Mouse (Mus musculus) layer of hippocampus, postnatal 14 days (tissue): ENCODE measurements around the gene Rnf227. TPM values are rescaled to one million over a fixed set of nuclear protein-coding genes. Genes with fewer than 3 reads are reported as not detected.
"Not testable (repeated sequence)": the region's sequence is repeated elsewhere in the genome, so short reads cannot be mapped to it uniquely, and the experiment has no call there.

Experiments
- DNase-seq, 2 experiments: peaks; one replicate each; pipeline ENCODE4 v3.0.0; 2021 to 2022; ENCODE audit warnings: low spot score in 2 of 2, mixed read lengths in 1 of 2
- long read RNA-seq, 2 experiments: library from polyadenylated mRNA; stranded (forward); transcript quantifications; one replicate each; pipeline ENCODE4 v2.0.0; 2021
- total RNA-seq, 2 experiments: library from RNA; stranded (reverse); gene quantifications; 2 replicates each; pipeline ENCODE4 v1.2.3; 2021

Rnf227 gene
- total RNA-seq = 10 to 100 TPM; 71.7 to 76.9 TPM
- long read RNA-seq, experiment 1, transcript Rnf227-201 (2 exons, 2,081 nt) = major isoform, 126 of 132 reads
- long read RNA-seq, experiment 1, partial matches to known transcripts = 0 of 132 reads
- long read RNA-seq, experiment 1, other reads (novel, unspliced or antisense) = 5 of 132 reads
- long read RNA-seq, experiment 2, transcript Rnf227-201 (2 exons, 2,081 nt) = major isoform, 139 of 148 reads
- long read RNA-seq, experiment 2, partial matches to known transcripts = 0 of 148 reads
- long read RNA-seq, experiment 2, other reads (novel, unspliced or antisense) = 9 of 148 reads

DNA sequence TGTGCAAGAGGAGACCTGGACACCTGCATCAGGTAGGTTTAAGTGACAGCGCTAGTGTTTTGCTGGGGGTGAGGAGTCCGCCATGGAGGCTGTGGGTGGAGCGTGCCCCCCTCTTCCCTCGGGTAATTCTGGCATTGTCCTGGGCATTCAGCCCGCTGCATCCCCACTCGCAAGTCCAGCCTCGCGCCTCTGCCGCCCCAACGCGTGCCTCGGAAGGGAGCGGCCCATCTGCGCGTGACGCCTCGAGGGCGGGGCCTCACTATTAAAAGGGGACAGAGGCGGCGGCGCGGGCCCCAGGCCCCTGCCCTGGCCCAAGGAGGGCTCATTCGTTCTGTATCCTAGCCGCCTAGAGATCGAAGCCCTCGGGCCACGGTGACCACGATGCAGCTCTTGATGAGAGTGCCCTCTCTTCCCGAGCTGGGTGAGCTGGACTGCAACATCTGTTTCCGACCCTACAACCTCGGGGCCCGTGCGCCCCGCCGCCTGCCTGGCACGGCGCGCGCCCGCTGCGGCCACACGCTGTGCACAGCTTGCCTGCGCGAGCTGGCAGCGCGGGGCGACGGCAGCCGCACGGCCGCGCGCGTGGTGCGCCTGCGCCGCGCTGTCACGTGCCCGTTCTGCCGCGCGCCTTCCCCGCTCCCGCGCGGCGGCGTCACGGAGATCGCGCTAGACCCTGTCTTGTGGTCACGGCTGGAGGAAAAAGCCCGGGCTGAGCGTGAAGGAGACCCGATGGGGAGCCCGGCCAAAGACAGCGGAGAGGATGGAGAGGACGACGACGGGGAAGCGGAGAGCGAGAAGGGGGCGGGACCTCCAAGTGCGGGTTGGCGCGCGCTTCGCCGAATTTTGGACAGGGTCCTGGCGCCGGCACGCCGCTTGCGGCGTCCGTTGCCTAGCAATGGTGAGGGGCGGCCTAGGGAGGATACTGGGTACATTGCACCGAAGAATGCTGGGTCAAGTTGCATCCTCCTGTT, at the start of gene Rnf227:
Gene Rnf227, plus strand, starts transcription at position 301 of the 971 bp plus-strand sequence.
- peak; percentile 78 to 88 for DNase-seq

GRCm38 (mm10) chr11:69291111-69291510, 49.1 kb upstream of the Rnf227 start:
- no peak for DNase-seq

DNA sequence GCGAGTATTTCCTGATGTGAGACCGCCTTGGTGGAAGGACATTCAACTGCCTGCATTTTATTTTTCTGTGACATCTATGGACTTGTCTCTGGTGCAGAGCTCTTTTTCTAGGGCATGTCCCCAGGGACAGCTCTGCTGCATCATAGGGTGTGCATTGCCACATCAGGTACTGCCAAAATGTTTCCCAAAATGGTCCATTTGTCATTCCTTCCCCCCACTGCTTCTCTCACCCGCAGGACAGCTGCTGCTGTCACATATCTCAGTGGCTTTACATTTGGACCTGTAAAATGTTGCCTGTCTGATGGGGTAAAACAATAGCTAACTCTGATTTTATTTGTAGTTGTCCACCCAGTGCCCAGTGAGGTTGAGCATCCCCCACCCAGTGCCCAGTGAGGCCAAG, 45.0 kb upstream of the Rnf227 start:
- DNase-seq = no peak

DNA sequence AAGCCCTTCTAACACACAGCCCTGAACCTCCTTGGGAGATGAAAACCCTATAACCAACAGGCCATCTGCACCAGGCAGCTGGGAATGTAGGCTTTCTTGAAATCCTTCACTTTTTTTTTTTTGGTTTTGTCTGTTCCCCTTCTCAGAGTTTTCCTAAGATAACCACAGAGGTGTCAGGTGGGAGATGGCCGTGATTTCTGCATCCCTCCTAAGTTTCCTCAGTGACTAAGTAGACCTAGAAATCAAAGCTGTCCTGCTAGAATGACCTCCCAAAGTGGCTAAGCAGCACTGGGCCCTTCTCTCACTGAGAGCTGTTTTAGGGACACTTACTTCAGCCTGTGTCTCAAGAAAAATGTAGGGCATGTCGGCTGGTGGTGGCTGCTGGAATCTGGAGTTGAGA, 42.5 kb upstream of the Rnf227 start:
- DNase-seq = no peak

DNA sequence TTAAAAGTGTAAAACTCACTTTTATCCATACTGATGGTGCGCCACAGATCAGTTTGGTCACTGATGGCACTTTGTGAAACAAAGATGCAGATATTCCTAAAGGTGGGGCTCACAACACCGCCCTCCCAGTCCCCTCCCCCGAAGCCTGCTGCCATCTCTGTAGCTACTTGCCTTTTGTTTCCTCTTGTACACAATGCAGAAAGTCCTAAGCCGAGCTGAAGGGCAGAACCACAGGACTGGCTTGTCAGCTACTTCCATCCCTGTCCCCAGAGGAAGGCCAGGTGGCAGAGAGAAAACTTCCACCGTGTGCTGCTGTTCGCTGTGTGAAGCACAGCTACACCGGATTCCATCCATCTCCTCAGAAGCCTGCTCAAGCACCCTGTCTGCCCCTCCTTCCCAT, 42.0 kb upstream of the Rnf227 start:
- no peak for DNase-seq

GRCm38 (mm10) chr11:69302817-69303216, 37.4 kb upstream of the Rnf227 start:
- DNase-seq = no peak

- no peak for DNase-seq
Measured at GRCm38 (mm10) chr11:69305291-69305690, 35.0 kb upstream of the Rnf227 start.

- DNase-seq = no peak
Measured at GRCm38 (mm10) chr11:69306039-69306438, 34.2 kb upstream of the Rnf227 start.

- DNase-seq = no peak
Measured at GRCm38 (mm10) chr11:69311266-69311665, 29.0 kb upstream of the Rnf227 start.

DNA sequence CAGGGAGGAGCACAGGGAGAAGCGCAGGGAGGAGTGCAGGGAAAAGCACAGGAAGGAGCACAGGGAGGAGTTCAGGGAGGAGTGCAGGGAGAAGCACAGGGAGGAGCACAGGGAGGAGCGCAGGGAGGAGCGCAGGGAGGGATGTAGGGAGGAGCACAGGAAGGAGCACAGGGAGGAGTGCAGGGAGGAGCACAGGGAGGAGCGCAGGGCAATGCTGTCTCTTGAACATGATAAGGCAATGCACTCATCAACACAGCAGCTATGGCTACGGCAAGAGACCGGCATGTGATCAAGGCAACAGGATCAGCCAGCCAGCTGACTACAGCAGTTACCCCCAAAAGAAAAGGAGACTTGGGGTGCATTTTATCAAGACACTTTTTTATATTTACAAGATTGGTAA, 23.9 kb upstream of the Rnf227 start:
- no peak for DNase-seq

- not testable (repeated sequence) for DNase-seq
Measured at GRCm38 (mm10) chr11:69318000-69318399, 22.3 kb upstream of the Rnf227 start.

GRCm38 (mm10) chr11:69321580-69321979, 18.7 kb upstream of the Rnf227 start:
- no peak for DNase-seq

GRCm38 (mm10) chr11:69322010-69322409, 18.3 kb upstream of the Rnf227 start:
- DNase-seq = no peak

GRCm38 (mm10) chr11:69322693-69323471, 17.4 kb upstream of the Rnf227 start:
- DNase-seq = no peak

DNA sequence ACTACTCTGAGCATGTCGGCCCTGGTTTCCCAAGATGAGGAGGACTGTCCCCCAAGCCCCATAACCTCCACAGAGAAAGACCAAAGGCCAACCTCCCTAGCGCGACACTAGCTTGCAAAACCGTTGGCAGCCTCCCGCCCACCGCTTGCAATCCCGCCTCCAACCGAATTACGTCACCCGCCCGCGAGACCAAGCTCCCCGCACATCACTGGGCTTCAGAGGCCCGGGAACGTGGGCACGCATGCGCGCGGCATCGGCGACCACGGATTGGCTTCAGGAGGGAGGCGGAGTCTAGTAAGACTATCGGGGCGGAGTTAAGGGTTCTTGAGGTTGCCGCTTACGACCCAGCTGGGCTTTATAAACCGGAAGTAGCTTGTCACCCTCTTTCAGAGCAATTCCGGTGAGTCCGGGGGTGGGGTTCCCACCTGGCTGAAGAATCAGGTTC, 16.6 kb upstream of the Rnf227 start, which contains the start of the genes Cntrob and Trappc1:
Gene Cntrob, minus strand, starts transcription at position 109 of the 445 bp plus-strand sequence.
Gene Trappc1, plus strand, starts transcription at position 314 of the 445 bp plus-strand sequence.
- peak; percentile 96 to 99 for DNase-seq

DNA sequence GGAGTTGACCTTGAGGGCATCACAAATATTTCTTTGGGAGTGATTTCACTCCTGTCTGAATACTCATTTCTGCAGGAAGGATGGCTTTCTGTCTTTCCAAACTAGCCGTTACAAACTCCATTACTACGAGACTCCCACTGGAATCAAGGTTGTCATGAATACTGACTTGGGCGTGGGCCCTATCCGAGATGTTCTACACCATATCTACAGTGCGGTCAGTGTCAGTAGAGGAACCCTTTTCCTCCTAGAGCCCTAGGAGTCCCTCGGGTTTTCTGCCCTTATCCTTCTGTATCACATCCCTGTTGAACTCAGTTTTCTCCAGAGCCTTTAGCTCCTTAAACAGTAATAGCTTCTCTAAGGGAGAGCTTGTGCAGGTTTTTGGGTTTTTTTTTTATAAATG, 15.5 kb upstream of the Rnf227 start:
- DNase-seq = no peak

DNA sequence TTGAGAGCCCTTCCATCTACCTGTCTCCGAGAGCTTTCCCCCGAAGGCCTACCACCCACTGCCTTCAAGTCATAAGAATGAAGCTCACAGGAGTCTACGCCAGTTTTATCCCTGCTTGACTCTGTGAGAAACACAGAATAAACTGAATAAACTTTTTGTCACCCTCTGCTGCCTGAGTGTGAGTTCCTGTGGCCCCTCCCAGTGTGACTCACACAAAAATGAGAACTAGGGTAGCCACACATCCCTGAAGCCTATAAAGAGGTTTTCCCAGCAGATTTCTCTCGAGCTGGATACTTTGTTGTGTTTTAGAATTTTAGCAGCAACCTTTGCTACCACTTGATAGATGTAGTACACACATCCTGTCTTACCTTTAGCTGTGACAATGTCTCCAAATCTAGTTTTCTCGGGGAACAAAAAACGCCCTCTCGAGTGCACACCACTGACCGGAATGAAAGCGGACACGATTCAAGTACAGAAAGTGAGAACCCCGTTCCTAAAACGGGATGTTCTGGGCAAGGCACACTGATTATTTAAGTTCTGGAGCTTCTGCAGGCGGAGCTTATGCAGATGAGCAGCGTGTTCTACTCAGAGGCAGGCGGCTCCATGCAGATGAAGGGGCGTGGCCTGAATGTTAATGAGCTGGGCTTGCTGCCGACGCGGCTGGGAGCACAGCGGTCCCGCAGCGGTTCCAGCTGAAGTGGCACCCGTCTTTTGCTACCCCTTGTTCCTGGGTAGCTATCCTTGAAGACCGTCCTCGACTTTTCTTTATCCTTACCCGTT, 14.4 kb upstream of the Rnf227 start, which contains the start of gene Kcnab3:
Gene Kcnab3, plus strand, starts transcription at position 631 of the 780 bp plus-strand sequence.
- peak; percentile 65 to 89 for DNase-seq

DNA sequence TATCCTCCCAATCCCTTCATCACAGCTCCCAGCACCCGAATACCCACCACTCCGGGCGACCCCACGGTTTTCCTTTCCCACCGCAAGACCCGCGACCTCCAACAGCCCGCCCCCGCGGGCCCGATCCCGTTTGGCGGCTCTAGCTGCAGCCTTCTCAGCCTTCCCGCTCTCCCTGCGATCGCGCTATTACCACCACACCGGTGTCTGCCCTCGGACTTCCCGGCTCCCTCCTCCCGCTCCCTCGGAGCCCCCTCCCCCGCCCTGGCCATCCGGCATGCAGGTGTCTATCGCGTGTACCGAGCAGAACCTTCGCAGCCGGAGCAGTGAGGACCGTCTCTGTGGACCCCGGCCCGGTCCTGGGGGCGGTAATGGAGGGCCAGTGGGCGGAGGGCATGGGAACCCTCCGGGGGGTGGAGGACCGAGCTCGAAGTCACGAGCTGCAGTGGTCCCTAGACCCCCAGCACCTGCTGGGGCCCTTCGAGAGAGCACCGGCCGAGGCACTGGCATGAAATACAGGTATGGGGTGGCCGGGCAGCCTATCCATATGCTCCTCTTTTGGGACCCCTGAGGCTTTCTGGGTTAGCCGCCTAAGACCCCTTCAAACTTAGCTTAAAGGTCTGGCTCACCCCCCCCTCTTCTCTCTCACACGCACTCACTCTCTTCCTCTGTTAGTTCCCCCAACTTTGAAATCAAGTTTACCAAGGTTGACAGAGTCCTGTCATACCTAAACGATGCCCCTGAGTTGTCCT, 13.7 kb upstream of the Rnf227 start:
- no peak for DNase-seq

DNA sequence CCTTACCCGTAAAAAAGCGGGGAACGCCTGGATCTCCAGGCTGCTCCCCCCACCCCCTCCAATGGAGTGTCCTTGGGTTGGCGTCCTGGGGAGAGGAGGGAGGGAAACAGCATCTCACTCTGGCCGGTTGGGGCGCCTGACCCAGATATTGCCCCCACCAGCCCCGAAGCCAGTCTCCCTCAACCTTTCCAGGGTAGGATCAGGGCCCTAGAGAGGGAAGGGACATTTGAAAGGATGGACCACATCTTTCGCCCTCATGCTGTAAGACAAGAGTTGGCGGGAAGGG, 13.2 kb upstream of the Rnf227 start:
- no peak for DNase-seq

DNA sequence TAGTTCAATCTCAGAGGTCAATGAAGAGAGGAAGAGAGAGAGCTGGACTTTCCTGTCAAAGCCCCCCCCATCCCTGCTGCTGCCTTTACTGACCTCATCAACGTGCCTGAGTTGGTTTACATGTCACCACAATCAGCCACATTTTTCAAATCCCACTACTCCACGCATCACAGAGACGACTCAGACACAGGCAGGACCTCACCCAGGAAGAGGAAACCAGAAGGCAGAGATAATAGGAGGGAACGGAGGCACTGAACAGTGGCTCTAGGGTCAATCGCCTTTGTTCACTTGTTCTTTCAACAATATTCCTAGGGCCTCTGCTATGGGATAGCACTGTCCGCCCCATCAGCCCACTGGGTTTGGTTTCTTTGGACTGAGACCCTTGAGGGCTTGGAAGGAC, 12.6 kb upstream of the Rnf227 start:
- no peak for DNase-seq
